Mouse (Mus musculus) midbrain, postnatal 0 days (tissue): ENCODE measurements at regions not wholly inside any gene's neighbourhood (a gene's known extent, or its start where the extent isn't known, plus 50 kb on each side); places are given as distances from the start of the nearest gene placed in this dataset.

Experiments
- ATAC-seq: fragments of 200-750 bp; cut with Nextera tagmentation; 2 replicates; pipeline ENCODE4 v1.8.0; 2017; ENCODE audit warnings: moderate number of reproducible peaks, mild to moderate bottlenecking, moderate TSS enrichment, moderate library complexity; ENCODE audit not compliant: low FRiP score
- DNase-seq: peaks from one replicate; pipeline ENCODE4 v3.0.0-alpha.2; 2015; ENCODE audit warnings: low spot score
- H3K27ac ChIP-seq: fragments of 300-500 bp; sonication (generic); 2 replicates; pipeline ENCODE4 v1.5.1; 2014; ENCODE audit warnings: low read depth, mild to moderate bottlenecking, low read length, mixed read lengths
- H3K27me3 ChIP-seq: fragments of 300-500 bp; sonication (generic); 2 replicates; pipeline ENCODE4 v1.6.1; 2014; ENCODE audit warnings: low read length, control low read depth, mixed read lengths; ENCODE audit not compliant: insufficient read depth
- H3K36me3 ChIP-seq: fragments of 300-500 bp; sonication (generic); 2 replicates; pipeline ENCODE4 v1.6.1; 2014; ENCODE audit warnings: low read length, control low read depth, mixed read lengths; ENCODE audit not compliant: insufficient read depth
- H3K4me1 ChIP-seq: fragments of 300-500 bp; sonication (generic); 2 replicates; pipeline ENCODE4 v1.6.1; 2014; ENCODE audit warnings: mild to moderate bottlenecking, control low read depth, antibody characterized with exemption, low read length, mixed read lengths; ENCODE audit not compliant: insufficient read depth
- H3K4me2 ChIP-seq: fragments of 300-500 bp; sonication (generic); 2 replicates; pipeline ENCODE4 v1.6.1; 2014; ENCODE audit warnings: low read depth, mild to moderate bottlenecking, low read length, mixed read lengths; ENCODE audit not compliant: poor library complexity, severe bottlenecking
- H3K4me3 ChIP-seq: fragments of 300-500 bp; sonication (generic); 2 replicates; pipeline ENCODE4 v1.5.1; 2014; ENCODE audit warnings: low read depth, mild to moderate bottlenecking, low read length, moderate library complexity
- H3K9ac ChIP-seq: fragments of 300-500 bp; sonication (generic); replicated peaks from 2 replicates; pipeline ENCODE4 v1.6.1; 2014; ENCODE audit warnings: mild to moderate bottlenecking, low read length, moderate library complexity, mixed read lengths; ENCODE audit not compliant: poor library complexity, severe bottlenecking
- H3K9me3 ChIP-seq: fragments of 300-500 bp; sonication (generic); 2 replicates; pipeline ENCODE4 v1.6.1; 2016; ENCODE audit warnings: low read length, control low read depth
- CTCF ChIP-seq: IDR thresholded peaks from 2 replicates; pipeline ENCODE4 v1.5.1; 2016; ENCODE audit warnings: antibody characterized with exemption, mild to moderate bottlenecking
- WGBS: fragments of 180-500 bp; shearing (Covaris S2); extraction: QIAGEN DNeasy Blood & Tissue Kit; methylation state at CpG from one replicate; pipeline ENCODE4 v1.1.7; 2014; 5-methylcytosine and 5-hydroxymethylcytosine counted together

DNA sequence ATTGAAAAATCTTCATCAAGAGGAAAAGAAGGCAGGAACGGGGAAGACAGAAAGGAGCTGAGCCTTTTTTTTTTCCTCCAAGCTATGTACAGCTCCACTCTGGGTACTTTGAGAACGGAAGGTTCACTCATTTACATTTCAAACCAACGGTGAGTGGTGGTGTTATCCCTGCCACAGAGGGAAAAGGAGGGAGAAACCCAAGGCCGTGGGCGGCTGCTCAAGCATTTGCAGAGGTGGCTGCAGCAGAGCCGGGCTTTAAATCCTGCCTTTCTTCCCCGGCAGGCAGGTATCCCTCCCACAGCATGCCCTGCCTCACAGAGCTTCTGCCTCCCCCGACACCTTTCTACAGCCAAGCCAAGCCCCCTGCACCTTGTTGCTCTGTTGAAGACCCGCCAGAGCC lies 212.2 kb downstream of the 3100002H09Rik start:
- no peak overlapping the region for H3K27ac ChIP-seq
- H3K4me1 ChIP-seq = no peaks in the 10 kb centered on the region
- 30% methylated on average over 9 of the region's 9 CpGs for WGBS
- H3K4me2 ChIP-seq = no peak overlapping the region
- peaks cover 4% of the 10 kb centered on the region; the same call in 1 of the 2 replicates for H3K27me3 ChIP-seq
- DNase-seq (no peak), ATAC-seq (no peak)
- H3K9ac ChIP-seq = no peak overlapping the region
- no peaks in the 10 kb centered on the region for H3K9me3 ChIP-seq
- H3K36me3 ChIP-seq = no peaks in the 10 kb centered on the region
- TF ChIP-seq CTCF = no peak
- no peak overlapping the region for H3K4me3 ChIP-seq

DNA sequence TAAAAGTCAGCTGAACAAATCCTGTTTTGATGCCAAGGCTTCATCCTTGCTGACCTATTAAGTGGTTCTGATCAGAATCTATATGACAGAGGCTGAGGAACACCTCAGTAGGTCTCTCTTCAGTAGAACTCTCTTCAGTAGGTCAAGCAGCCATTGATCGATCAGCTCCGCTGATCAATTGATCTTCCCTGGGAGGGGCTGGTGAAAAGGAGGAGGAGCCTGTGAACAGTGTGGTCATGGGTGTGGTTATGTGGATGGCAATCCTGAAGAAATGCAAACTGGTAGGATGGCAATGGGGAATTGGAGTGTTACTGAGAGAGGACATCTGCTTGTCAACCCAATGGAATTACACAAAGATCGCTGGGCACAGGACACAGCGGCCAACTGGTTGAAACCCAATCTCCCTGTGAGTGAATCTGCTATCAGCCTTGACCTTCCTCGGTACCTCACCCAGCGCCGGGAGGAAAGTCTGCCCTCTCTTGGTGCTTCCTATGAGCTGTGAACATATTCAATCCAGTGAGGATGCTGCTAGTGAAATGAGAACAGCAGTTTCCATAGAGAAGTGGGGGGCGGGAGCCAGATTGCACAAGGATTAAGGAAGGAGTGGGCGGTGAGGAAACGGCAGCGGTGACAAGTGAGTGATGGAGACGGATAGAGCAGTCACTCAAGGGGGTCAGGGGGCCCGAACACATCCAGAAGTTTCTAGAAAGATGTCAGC lies 213.9 kb downstream of the 3100002H09Rik start:
- no peak for ATAC-seq
- peak; percentile 6 for DNase-seq
- Histone ChIP-seq H3K4me3 (no peak overlapping the region), H3K4me2 (no peak overlapping the region), H3K27me3 (peaks cover 4% of the 10 kb centered on the region; the same call in 1 of the 2 replicates), H3K9me3 (no peaks in the 10 kb centered on the region), H3K27ac (no peak overlapping the region), H3K36me3 (no peaks in the 10 kb centered on the region), H3K9ac (no peak overlapping the region), H3K4me1 (no peaks in the 10 kb centered on the region)
- 63% methylated on average over 13 of the region's 13 CpGs for WGBS
- TF ChIP-seq CTCF = peak; percentile 38

DNA sequence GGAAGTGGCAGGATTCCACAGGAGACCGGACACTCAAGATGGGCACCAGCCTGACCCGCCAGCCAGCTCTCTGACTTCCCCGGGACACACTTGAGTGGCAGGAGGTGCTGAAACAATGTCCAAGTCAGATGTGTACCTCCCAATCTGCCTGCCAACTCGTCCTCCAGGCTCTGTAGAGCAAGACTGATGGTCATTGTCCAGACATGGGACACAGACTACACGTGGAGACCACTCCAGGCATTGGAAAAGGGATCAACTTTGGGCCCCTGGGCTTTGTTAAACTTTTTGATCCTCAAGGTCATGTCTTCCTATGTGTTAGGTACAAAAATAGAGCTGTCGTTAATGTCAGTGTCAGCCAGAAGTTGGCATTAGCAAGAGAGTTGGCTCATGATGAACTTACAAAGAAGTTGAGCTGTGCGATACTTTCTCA lies 214.6 kb downstream of the 3100002H09Rik start:
- DNase-seq (no peak), ATAC-seq (no peak)
- Histone ChIP-seq H3K4me1 (no peaks in the 10 kb centered on the region), H3K27me3 (peaks cover 4% of the 10 kb centered on the region; the same call in 1 of the 2 replicates), H3K36me3 (no peaks in the 10 kb centered on the region), H3K27ac (no peak overlapping the region), H3K4me3 (no peak overlapping the region), H3K4me2 (no peak overlapping the region), H3K9ac (no peak overlapping the region), H3K9me3 (no peaks in the 10 kb centered on the region)
- no peak for TF ChIP-seq CTCF
- 80% methylated on average over 7 of the region's 7 CpGs for WGBS

DNA sequence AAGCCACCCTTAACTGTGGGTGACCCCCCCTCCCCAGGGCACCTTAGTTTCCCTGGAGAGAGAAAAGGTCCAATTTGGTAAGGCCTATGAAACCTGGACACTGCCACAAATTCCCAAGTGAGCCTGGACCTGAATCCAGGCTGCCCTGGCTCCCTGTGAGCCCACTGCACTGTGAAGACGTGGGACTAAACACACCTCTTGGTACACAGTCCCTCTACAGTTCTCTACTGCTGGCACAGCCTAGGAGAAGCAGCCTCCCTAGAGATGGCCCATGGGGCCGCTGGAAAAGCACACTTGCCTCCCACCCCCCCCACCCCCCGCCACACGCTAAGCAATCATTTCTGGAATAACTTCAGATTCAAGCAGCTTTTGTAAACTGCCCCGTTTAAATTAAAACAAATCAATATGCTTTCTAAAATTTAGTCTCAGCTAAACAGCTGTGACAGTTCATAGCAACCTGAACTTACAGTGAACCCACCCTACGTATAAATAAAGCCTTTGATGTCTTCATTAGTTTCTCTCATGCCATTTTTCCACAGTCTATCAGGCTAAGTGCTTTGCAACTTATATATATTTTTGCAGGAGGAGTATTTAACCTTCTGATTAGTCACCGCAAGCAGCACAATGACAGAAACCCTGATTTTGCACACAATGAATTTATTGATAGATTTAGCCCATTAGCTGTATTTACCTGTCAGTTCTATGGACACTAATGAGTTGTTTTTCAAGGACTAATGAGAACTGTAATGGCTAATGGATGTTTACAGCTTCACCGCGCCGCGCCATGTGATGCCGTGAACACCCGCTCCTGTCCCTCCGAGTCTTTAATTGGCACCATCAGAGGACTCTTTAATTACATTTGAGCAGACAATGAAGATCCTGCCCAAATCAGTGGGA lies 215.3 kb downstream of the 3100002H09Rik start:
- ATAC-seq = no peak
- Histone ChIP-seq H3K27me3 (peaks cover 4% of the 10 kb centered on the region; the same call in 1 of the 2 replicates), H3K9ac (no peak overlapping the region), H3K36me3 (no peaks in the 10 kb centered on the region), H3K4me3 (no peak overlapping the region), H3K9me3 (no peaks in the 10 kb centered on the region), H3K27ac (no peak overlapping the region), H3K4me2 (no peak overlapping the region), H3K4me1 (no peaks in the 10 kb centered on the region)
- no peak for DNase-seq
- no peak for TF ChIP-seq CTCF
- 72% methylated on average over 14 of the region's 14 CpGs for WGBS

DNA sequence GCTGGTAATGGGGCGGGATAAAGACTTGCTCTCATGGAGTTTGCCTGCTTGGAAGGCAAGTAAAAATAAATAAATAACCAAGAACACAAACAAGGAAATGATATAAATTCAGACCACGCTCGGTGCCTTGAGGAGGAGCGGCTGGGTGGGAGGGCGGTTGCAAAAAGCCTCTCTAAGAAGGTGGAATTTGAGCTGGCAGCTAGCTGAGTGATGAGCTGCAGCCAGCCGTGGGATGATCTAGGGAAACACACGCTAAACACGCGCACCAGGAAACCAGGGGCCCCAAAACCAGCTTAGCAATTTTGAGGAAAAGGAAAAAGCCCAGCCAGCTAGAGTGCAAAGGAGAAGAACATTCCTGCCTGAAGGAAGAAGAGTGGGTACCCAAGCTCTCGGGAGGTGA lies 217.0 kb downstream of the 3100002H09Rik start:
- TF ChIP-seq CTCF = no peak
- Histone ChIP-seq H3K4me1 (no peaks in the 10 kb centered on the region), H3K36me3 (no peaks in the 10 kb centered on the region), H3K4me3 (no peak overlapping the region), H3K9me3 (no peaks in the 10 kb centered on the region), H3K4me2 (no peak overlapping the region), H3K9ac (no peak overlapping the region), H3K27me3 (peaks cover 4% of the 10 kb centered on the region; the same call in 1 of the 2 replicates), H3K27ac (no peak overlapping the region)
- DNase-seq (no peak), ATAC-seq (no peak)
- WGBS = 68% methylated on average over 10 of the region's 10 CpGs

DNA sequence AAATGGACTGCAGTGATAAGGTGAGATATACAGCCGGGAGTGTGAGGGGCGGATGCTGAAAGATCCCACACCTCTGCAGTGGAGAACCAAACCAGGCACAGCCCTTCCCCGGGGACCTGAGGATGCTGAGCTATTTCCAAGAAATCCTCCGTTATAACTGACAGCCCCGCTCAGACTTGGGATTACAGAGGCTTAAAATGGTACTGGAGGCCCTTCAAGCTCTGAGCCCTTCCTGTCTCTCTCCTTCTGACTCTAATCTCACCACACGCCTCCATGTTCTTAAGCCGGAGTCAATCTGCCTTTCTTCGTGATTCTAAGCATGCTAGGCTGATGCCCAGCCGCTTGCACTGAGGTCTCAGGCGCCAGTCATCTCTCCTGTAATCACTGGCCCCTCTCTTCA lies 221.5 kb downstream of the 3100002H09Rik start:
- no peak for DNase-seq
- no peak overlapping the region for H3K4me2 ChIP-seq
- no peak for ATAC-seq
- H3K9ac ChIP-seq = no peak overlapping the region
- H3K27ac ChIP-seq = no peak overlapping the region
- no peaks in the 10 kb centered on the region for H3K9me3 ChIP-seq
- H3K4me1 ChIP-seq = no peaks in the 10 kb centered on the region
- no peak overlapping the region for H3K4me3 ChIP-seq
- H3K36me3 ChIP-seq = no peaks in the 10 kb centered on the region
- H3K27me3 ChIP-seq = no peaks in the 10 kb centered on the region
- WGBS = 63% methylated on average over 10 of the region's 10 CpGs
- TF ChIP-seq CTCF = no peak
